Mouse (Mus musculus) splenic B cell, adult 2 months (primary cell): ENCODE measurements around the gene Ankrd11.

Experiments used
- DNase-seq: peaks from one replicate; pipeline ENCODE4 v3.0.0-alpha.2; 2011; ENCODE audit warnings: low read depth, low spot score
- H3K27me3 ChIP-seq: 2 replicates; pipeline ENCODE4 v1.6.1; 2012; ENCODE audit warnings: mild to moderate bottlenecking, low read length, moderate library complexity, mixed read lengths; ENCODE audit not compliant: control insufficient read depth, poor library complexity, insufficient read depth, severe bottlenecking
- H3K36me3 ChIP-seq: 2 replicates; pipeline ENCODE4 v1.6.1; 2012; ENCODE audit warnings: mild to moderate bottlenecking, low read length, moderate library complexity, mixed read lengths; ENCODE audit not compliant: control insufficient read depth, poor library complexity, insufficient read depth, severe bottlenecking

Ankrd11 gene

DNA sequence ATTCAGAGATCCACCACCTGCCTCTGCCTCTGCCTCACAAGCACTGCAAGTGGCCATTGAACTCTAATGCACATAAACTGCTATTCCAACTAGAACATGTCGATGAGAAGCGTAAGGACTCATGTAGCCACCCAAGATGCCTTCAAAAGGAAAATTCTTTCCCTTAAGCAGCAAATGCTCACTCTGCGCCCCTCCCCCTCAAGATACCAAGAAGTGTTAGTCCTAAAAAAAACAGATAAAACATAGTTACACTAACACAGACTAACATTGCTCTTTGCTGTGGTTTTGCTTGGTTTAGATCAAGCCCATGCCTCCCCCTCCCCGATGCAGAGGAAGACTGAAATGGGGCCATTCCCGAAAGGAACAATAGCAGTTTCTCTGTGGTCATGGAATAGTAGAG lies 90.6 kb downstream of the Ankrd11 start:
- DNase-seq = no peak
- Histone ChIP-seq H3K36me3 (no peaks in the 10 kb centered on the region), H3K27me3 (no peaks in the 10 kb centered on the region)

DNA sequence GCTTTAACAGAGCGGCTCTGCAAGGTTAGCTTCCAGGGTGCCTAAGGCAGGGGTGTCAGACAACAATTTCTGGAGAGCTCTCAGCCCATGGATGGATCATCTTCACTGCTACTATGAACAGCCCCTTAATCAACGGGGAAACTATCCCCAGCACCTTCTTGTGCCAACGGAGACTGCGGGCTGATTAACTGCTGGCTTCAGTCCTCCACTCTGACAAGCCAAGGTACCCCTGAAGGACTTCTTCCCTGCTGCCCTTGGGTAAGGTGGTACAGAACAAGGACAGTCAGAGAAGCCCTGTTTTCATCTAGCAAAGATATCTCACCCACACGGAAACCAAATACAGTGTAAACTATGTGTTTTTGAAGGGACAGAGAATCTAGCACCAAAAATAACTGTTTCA lies 92.4 kb downstream of the Ankrd11 start:
- Histone ChIP-seq H3K36me3 (no peaks in the 10 kb centered on the region; the same call in 1 of the 2 replicates), H3K27me3 (no peaks in the 10 kb centered on the region)
- no peak for DNase-seq

DNA sequence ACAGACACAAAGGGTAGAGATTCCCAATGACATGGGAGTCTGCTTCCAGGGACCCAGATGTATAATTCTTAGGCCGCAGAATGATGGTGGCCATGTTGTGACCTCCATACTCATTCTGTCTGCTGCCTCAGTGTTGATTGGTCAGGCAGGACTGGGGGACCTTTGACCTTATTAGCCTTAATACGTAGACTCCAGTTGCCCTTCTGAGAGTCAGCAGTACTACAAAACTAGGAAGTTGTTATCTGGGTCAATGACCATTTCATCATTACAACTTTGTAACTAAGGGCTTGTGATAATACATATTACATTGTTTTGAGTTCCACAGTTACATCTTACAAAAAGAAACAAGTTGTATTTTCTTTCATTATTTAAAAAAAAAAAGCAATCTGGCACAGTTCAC lies 96.3 kb downstream of the Ankrd11 start:
- H3K36me3 ChIP-seq = no peaks in the 10 kb centered on the region; the same call in 1 of the 2 replicates
- H3K27me3 ChIP-seq = no peaks in the 10 kb centered on the region
- no peak for DNase-seq

DNA sequence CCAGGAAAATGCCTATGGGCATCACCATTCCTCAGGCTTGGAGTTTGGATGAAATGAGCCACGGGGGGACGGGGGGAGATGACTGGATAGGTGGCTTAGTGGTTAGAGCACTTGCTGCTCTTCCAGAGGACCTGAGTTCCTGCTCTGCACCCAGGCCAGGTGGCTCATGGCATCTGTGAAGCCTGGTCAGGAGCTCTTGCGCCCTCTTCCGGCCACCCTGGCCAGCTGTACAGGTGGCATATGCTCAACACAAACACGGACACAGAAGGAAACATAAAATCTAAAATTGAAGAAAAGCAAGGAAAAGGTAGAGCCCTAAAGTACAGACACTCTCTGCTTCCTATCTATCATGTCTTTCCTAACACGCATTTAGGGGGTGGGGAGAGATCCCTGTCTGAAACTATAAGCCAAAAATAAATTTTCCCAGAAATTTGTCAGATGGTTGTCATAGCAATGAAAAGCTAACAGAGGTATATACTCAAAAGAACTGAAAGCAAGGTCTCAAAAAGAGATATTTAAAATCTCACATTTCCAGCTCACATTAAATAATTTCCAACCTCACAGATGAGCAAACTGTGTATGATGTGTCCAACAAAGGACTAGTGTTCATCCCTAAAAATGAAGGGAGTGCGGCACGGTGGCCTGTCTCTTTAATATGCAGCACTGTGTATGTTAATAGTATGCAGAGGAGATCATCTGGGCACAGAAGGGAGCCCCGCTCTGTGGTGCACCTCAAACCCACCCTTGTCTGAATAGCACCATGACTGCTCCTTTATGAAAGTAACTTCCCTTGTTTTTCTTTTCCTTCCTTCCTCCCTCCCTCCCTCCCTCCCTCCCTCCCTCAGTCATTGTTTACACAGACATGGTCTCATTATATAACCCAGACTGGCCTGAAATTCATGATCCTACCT lies 99.0 kb downstream of the Ankrd11 start:
- Histone ChIP-seq H3K36me3 (no peaks in the 10 kb centered on the region; the same call in 1 of the 2 replicates), H3K27me3 (no peaks in the 10 kb centered on the region)
- DNase-seq = peak; percentile 69

DNA sequence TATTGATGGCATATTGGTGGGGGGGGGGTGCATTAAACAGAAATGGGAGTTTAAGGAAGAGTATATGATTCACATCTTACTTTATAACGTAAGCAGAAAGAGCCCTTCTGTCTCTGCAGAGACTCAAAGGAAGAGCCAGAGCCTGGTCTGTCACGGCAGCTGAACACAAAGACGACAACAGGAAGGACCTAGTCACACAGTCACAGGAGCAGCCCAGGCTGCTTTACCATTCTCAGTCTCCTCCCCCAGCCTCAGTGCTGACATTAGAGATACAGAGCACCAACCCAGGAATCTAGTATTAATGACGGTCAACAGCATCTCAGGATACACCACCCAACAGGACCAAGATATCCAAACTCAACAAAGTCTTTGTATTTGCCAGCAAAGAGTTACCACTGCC lies 103.5 kb downstream of the Ankrd11 start:
- Histone ChIP-seq H3K36me3 (no peaks in the 10 kb centered on the region), H3K27me3 (no peaks in the 10 kb centered on the region)
- DNase-seq = peak; percentile 82

DNA sequence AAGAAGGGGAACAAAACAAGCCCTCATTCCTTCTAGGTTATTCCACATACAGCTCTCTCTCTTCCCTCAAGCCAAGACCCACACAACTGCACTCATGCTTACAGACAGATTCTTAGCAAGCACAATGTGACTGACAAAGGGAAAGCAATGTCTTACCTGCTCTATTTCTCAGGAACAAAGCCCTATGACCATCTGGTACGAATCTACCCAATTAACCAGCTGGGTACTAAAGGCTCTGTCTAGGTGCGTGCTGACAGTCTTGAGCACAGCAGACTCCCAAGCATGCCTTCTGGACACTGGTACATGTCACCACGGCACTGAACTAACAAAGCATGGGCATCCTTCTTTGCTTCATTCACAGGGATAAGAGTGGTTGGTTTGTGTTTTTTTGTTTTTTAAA lies 103.9 kb downstream of the Ankrd11 start:
- Histone ChIP-seq H3K27me3 (no peaks in the 10 kb centered on the region), H3K36me3 (no peaks in the 10 kb centered on the region)
- no peak for DNase-seq

DNA sequence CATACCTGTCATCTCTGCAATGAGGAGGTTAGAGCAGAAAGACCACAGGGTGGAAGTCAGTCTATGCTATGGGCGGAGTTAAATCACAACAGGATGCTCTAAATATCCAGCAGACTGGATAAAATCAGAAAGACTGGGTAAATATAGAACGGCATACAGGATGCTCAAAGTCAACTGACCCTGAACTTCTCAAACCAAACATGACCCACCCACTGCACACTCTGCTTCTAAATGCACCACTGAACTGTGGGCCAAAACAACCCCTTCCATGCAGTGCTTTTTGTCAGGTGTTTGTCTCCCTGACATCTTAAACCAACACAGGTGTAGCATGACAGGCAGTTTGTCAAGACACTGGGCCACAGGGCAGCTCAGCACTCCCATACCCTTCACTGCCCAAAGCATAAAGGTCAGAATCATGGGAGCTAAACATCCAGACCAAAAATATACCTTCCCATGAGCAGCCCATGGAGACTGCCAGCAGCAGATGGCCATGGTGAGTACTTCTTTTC lies 104.5 kb downstream of the Ankrd11 start:
- Histone ChIP-seq H3K27me3 (no peaks in the 10 kb centered on the region), H3K36me3 (no peaks in the 10 kb centered on the region)
- peak; percentile 82 for DNase-seq

DNA sequence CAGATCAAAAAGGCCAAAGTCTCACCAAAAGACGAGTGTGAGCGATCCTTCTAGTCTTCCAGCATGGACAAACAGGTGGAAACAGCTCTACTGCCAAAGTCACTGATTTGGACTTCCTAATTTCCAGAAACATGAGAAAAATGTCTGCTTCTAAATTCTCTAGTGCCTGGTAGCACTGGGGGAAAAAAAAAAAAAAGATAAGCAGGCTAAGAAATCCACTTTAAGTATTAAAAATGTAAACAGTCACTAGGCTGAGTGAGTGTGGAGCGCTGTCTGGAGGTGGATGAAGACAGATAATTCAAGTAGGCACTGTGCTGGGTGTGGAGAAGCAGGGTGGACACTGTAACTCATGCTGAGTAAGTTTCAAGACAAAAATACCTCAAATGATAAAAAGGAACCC lies 106.2 kb downstream of the Ankrd11 start:
- no peaks in the 10 kb centered on the region for H3K36me3 ChIP-seq
- no peak for DNase-seq
- H3K27me3 ChIP-seq = no peaks in the 10 kb centered on the region

DNA sequence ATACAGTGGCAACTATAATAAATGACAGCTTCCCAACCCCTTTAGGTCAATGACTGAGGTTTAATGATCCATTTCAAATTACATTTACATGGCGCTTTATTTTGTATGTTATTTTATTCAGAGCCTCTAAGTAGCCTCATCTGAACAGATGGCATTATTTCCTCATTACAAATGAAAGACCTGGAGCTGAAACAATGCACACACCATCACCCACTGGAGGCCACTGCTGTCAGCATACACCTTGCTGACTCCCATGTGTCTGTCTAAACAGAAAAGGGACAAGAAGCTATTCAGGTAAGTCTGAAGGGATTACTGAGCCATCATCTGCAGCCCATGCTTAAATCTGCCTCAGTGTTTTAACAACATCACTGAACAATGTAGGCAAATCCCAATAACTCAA lies 107.0 kb downstream of the Ankrd11 start:
- H3K27me3 ChIP-seq = no peaks in the 10 kb centered on the region
- H3K36me3 ChIP-seq = no peaks in the 10 kb centered on the region
- DNase-seq = no peak

DNA sequence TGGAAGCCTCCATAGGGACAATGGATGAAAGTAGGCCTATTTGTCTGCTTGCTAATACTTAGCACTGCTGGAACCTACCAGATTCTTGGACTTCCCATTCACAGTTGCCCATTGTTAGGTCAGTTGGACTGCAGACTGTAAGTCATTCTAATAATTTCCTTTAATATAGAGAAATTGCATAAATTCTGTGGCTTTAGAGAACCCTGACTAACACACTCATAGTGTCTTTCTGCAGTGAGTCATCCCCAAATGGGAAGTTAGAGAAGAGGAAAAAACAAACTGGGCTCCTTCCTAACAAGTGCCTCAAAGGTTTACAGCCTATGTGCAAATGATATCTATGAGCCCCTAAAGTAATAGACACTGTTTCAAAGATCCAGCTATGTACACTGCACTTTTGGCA lies 108.1 kb downstream of the Ankrd11 start:
- H3K27me3 ChIP-seq = no peaks in the 10 kb centered on the region
- H3K36me3 ChIP-seq = no peaks in the 10 kb centered on the region
- DNase-seq = no peak

DNA sequence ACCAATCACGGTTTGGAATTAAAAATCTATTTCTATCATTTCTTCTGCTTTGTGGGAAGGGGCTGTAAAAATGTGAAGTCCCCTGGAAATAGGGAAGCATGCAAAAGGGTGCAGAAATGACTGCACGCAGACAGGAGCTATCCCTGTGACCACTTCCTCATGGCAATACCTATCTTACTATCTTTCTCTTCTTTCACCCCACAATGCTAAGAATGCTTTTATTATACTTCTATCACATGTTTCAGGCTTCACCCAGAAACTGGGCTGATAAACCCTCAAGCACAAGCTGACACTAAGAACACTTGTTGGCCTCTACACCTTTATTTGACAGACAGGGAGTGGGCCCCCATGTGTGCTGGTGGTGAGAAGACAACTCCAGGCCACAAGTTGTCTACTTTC lies 109.5 kb downstream of the Ankrd11 start:
- peak; percentile 47 for DNase-seq
- no peaks in the 10 kb centered on the region for H3K27me3 ChIP-seq
- H3K36me3 ChIP-seq = no peaks in the 10 kb centered on the region

DNA sequence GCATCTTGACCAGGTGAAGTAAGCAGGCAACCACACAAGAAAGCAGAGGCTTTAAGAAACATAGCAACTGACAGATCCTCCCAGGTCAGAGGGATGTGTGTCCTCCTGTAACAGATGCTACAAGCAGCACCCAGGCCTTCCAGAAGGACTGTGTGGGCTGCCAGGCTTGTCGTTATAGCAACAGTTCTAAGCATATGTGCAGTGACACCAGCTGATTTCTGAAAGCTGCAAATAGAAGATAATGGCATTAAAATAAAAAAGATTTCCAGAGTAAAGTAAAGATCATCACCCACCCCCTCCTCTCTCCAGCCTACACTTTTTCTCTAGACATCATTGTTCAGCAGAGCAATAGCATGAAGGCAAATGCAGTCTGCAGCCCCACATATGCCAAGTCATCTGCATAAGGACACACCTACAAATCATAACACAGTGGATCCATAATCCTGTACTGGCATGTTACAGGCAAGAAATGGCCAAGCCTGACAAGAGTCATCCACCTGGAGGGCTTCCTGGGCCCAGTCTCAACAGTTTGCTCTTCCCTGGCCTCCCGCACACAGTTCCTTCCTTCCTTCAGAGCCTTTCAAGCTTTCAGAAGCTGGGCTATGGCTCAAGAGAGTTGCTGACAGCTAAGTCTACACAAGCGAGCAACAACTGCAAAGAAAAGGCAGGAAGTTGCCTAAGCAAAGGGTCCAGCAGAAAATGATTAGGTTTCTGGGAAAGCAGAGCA lies 110.1 kb downstream of the Ankrd11 start:
- Histone ChIP-seq H3K36me3 (peaks cover under 1% of the 10 kb centered on the region; the same call in 1 of the 2 replicates), H3K27me3 (no peaks in the 10 kb centered on the region)
- no peak for DNase-seq

DNA sequence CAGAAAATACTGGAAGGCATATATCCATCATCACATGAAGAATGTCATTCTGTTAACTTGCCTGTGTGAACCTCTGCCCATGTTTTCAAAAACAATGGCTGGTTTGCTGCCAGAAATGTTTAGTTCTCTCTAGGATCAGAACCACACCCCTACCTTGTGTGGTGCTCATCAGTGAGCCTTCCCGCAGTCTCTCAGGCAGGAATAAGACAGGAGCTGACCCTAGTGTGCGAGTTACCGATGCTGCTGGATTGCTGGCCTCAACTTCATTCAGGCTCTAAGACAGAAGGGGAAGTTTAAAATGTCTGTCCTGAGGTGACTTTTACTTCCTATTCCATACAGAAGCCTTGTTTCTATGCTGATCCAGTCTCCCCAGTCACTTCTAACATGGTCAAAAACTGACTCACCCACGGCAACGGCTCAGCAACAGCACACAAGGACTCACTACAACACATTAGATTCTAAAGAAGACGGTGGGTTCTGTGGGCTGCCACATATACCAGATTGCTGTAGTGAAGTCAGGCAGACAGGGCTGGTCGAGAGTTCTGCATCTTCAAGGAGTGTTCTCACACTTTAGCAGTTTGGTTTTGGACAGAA lies 113.3 kb downstream of the Ankrd11 start:
- no peaks in the 10 kb centered on the region for H3K27me3 ChIP-seq
- H3K36me3 ChIP-seq = peaks cover 2% of the 10 kb centered on the region; the same call in 1 of the 2 replicates
- peak; percentile 55 for DNase-seq

DNA sequence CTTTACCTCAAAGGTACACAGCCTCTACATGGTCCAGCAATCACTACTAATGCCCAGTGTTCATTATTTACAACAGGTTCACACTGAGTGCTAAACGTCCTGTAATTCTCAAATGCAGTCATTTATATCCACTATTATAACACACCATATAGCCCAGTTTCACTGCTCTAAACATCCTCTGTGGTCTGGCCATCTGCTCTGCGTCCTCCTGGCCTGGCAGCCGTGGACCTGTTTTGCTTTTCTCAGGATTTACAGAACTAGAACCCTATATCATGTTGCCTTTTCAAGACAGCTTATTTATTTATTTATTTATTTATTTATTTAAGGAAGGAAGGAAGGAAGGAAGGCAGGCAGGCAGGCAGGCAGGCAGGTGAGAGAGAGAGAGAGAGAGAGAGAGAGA lies 114.2 kb downstream of the Ankrd11 start:
- DNase-seq = no peak
- Histone ChIP-seq H3K36me3 (peaks cover 3% of the 10 kb centered on the region; the same call in 1 of the 2 replicates), H3K27me3 (no peaks in the 10 kb centered on the region)

DNA sequence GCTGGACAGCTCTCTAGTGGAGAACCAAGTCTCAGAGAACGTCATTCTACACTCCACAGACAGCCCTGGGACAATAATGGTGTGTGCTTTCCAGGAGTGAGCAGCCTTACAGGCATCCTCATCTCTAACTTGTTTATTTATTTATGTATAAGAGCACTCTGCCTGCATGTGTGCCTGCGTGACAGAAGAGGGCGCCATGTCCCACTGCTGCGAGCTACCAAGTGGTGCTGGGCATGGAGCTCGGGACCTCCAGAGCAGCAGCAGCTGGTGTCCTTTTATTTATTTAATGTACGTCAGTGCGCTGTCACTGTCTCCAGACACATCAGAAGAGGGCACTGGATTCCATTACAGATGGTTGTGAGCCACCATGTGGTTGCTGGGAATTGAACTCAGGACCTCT lies 115.3 kb downstream of the Ankrd11 start:
- peak; percentile 37 for DNase-seq
- no peaks in the 10 kb centered on the region for H3K27me3 ChIP-seq
- peaks cover 3% of the 10 kb centered on the region; the same call in 1 of the 2 replicates for H3K36me3 ChIP-seq
